Mouse (Mus musculus) 3134 (cell line): ENCODE data around the gene Trpm5.

ENCODE experiments used
- DNase-seq: peaks from one replicate; pipeline ENCODE4 v3.0.0-alpha.2; 2011; ENCODE audit warnings: low spot score; ENCODE audit not compliant: insufficient read length; ENCODE audit errors: extremely low read depth

Trpm5 gene

GRCm38 (mm10) chr7:143065692-143066091, 28.8 kb downstream of the Trpm5 start:
- no peak for DNase-seq

GRCm38 (mm10) chr7:143064226-143064625, 30.2 kb downstream of the Trpm5 start:
- no peak for DNase-seq

GRCm38 (mm10) chr7:143062704-143063103, 31.7 kb downstream of the Trpm5 start:
- no peak for DNase-seq

- DNase-seq, result no peak
Observed at GRCm38 (mm10) chr7:143059202-143059870, 35.1 kb downstream of the Trpm5 start.

GRCm38 (mm10) chr7:143058221-143058697, 36.2 kb downstream of the Trpm5 start:
- DNase-seq, result no peak

GRCm38 (mm10) chr7:143057667-143058220, 36.7 kb downstream of the Trpm5 start:
- no peak for DNase-seq

- DNase-seq, result no peak
Observed at GRCm38 (mm10) chr7:143057023-143057422, 37.4 kb downstream of the Trpm5 start.

- DNase-seq, result no peak
Observed at GRCm38 (mm10) chr7:143055499-143056186, 38.8 kb downstream of the Trpm5 start.

- DNase-seq, result no peak
Observed at GRCm38 (mm10) chr7:143055001-143055400, 39.4 kb downstream of the Trpm5 start.

- no peak for DNase-seq
Observed at GRCm38 (mm10) chr7:143054612-143054965, 39.9 kb downstream of the Trpm5 start.

GRCm38 (mm10) chr7:143053961-143054611, 40.4 kb downstream of the Trpm5 start:
- DNase-seq, result no peak

GRCm38 (mm10) chr7:143053008-143053899, 41.2 kb downstream of the Trpm5 start:
- DNase-seq, result peak; percentile 68

- peak; percentile 86 for DNase-seq
Observed at GRCm38 (mm10) chr7:143052626-143053007, 41.8 kb downstream of the Trpm5 start, which contains the start of gene Cd81. TSS of gene Cd81 (plus strand) at chr7:143052739.

GRCm38 (mm10) chr7:143051316-143051715, 43.1 kb downstream of the Trpm5 start:
- DNase-seq, result no peak

- DNase-seq, result peak; percentile 56
Observed at GRCm38 (mm10) chr7:143049841-143050816, 44.3 kb downstream of the Trpm5 start.

GRCm38 (mm10) chr7:143049331-143049730, 45.1 kb downstream of the Trpm5 start:
- DNase-seq, result no peak

- DNase-seq, result no peak
Observed at GRCm38 (mm10) chr7:143046358-143046757, 48.1 kb downstream of the Trpm5 start.

- DNase-seq, result no peak
Observed at GRCm38 (mm10) chr7:143044826-143045206, 49.6 kb downstream of the Trpm5 start.
